Mouse (Mus musculus): ENCODE measurements around the gene Sycn.

The Sycn gene

DNA sequence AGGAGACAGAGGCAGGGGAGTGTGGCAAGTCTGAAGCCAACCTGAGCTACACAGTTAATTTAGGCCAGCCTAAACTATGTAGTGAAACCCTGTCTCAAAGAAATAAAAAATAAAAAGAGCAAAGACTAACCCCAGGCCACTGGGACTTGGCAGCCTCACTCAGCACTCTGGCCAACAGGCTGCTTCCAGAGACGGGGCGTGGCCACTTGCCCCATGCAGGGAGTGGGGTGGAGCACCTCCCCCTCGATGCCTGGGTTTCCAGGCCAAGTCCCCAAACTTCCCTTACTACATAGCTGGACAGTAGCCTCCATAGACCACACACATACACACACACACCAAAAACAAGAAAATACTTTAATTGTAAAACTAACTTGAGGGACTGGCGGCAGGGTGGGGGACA is 17.8 kb downstream of the Sycn start:
- peak; percentile 78 to 89 for DNase-seq

DNA sequence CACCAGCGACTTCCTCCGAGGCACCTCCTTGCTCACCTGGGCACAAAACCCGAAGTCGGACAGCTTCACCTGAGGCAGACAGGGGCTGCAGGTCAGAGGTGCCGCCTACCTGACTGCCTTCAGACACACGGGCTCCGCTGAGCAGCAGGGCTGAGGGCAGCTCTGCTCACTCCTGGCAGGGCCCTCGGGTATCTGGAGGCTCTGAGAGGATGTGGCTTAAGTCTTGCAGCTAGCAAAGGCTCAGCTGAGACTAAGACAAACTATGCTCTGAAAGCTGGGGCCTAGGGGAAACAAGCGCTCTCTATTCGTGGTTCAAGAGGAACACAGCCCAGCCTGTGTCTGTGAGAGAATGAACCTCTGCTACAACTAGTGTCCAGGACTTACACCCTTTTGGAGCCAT is 20.2 kb downstream of the Sycn start:
- DNase-seq = no peak

DNA sequence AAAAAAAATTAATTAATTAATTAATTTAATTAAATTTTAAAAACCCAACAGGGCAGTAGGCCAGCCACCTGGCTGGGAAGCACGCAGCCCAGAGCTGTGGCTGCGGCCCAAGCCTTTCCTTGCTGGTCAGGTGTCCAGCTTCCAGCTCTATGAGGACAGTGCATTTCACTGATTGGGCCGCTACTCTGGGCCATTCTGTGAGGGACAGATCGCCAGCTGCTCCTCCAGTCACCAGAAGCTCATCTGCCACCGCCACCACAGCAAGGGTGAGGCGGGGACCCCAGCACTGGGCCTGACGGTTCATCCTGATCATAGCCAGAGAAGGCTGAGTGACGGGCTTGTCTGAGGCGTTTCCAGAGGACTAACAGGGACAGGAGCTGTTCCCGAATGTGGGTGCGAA is 21.3 kb downstream of the Sycn start:
- DNase-seq = no peak

DNA sequence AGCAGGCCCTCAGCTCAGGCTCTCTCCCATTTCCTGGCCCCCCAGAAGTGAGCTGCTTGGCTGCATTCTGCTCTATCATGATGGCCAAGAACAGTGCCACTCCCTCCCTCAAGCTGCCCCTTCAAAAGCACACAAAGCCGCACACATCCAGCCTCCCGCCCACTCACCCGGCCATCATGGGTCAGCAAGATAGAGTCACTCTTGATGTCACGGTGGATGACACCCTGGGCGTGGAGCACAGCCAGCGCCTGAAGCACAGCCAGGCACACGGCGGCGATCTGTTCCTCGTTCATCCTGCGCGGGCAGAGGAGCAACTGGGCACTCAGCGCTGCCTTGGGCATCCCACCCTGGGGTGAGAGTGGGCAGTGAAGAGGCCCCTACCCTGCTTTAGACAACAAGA is 21.7 kb downstream of the Sycn start:
- no peak for DNase-seq

DNA sequence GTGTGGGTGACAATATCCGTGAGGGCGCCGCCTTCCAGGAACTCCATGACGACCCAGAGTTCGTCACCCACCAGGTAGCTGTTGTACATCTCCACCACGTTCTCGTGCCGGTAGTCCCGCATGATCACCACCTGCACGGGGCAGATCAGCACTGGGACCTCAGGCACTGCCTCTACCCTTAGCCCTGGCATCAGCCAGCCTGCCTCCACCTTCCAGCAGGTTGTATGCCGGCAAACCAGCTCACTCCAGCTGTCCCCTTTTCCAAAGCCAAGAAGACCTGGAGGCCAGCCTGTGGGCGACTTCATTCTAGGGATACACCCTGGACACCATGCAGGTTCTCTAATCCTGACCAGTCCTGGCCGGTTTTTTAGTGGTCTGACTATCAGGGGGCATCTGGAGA is 22.3 kb downstream of the Sycn start:
- DNase-seq = no peak

DNA sequence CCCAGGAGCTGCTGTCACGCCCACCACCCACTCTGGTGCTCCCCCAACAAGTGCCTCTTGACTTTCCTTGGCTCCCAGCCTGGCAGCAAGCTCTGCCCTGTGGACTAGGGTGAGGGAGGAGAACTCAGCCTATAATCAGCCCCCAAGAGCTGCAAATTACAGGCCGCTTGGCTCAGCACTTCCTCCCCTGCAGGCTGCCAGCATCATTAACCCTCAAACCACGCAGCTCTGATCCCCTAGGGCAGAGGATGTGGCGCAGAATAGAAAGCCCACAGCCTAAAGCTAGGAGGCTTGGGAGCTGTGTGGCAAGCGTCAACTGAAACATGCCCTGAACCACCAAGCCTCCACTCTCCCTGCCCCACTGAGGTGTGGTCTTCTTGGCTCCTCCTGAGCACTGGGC is 24.7 kb downstream of the Sycn start:
- DNase-seq = no peak

DNA sequence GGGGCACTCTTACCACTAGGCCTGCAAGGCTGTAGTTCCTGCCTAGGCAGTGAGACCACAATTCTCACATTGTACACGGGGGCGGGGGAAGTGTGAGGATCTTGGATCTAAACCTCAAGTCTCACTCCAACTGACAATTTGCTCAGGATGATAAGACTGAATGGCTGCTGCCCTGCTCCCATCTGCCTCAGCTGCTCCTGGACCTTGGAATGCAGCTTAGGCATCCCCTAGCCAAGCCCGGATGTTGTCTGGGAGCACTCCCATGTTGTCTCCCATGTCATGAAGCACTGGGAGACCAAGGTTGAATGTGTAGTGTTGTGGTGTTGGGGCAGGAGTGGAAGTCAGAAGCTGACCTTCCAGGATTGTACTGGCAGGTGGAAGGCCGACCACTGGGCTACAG is 26.9 kb downstream of the Sycn start:
- DNase-seq = no peak

DNA sequence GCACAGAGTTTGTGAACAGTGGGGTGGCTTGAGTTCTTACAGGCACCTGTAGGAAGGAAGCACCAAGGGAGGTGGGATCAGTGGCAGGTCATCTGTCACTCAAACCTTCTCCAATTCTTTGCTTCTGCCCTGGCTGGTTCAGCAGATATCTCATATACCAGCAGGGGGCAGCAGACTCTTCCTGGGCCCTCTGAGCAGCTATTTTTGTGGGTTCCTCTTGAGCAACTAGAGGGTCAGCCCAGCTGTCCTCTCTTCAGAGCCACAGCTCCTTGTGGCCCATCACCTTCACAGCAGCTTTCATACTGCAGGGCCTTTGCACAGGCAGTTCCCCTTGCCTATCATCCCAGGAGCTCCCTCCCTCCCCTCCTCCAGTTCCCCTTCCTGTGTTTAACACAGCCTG is 27.6 kb downstream of the Sycn start:
- peak; percentile 62 to 79 for DNase-seq

DNA sequence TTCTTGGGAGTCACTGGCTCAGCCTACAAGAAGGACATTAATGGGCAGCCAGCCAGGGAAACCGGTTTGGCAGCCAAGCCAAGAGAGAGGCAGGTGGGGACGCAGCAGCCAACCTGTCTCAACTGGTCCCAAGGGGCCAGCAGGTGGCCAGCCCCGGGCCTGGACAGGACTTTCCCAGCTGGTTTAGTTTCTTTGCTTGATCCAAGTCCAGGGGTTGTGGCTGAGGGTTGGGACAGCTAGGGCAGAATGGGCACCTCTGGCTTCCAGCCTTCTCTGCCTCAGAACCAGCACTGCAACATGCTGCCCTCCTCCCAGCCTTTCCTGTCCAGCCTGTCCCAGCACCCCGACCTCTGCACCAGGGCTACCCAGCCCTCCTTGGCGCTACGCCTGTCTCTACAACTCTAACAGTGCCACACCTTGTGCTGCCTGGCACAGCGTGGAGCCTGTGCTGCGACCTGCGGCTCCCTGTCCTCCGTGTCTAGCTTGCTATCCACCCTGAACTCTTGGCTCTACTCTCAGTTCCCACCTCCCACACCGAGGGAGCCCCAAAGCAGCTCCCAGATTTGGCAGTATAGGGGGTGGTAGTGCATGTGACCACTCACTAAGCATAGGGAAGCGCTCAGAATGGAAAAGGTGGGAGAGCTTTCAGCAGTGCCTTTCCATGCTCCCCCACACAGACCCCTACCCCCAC is 29.8 kb downstream of the Sycn start:
- peak; percentile 97 to 98 for DNase-seq

DNA sequence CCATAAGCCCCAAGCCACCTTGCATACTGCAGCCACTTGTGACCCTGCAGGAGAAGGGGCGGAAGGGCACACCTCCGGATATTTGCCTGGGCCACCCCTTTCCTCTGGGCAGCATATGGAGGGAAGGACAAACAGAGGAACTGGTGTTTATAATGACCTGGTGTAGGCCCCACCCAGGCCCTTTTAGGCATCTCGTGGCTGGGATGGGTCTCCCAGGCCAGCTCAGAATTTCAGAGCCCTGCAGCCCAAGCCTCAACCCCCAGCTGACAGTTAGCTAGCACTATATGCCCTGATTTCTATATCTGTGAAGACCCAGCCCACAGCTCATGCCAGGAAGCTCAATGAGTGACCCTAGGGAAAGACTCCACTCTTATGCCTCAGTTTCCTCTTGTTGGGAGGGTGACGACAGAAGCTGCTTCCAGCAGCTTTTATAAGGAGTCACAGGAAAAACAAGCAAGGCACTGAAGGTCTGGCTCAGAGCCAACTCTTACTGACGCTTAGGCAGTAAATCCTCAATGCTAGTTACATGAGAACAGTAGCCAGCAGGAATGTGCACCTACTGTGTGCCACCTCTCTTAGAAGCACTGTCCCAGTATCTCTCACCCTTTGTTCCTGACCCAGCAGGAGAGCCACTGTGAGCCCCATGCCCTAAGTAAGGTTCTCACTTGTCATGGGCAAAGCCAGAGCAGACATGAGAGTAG is 30.4 kb downstream of the Sycn start:
- peak; percentile 74 to 77 for DNase-seq

DNA sequence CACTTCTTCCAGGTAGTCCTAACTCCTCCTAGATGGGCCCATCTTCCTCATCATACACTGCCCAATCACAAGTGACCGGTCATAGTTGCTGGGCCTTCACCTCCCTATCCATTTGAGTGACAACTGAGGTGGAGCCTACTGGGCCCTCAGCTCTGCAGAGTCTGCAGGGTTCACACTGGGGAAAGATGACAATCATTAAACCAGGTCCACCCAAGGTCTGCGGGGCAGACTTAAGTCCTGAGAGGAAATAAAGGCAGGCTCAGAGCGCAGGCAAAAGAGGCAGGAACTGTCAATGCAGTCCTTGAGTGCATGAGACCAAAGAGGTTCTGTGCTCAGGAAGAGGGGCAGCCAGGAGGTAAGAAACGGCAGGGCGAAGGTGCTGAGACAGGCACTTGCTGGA is 32.0 kb downstream of the Sycn start:
- peak; percentile 54 to 82 for DNase-seq

DNA sequence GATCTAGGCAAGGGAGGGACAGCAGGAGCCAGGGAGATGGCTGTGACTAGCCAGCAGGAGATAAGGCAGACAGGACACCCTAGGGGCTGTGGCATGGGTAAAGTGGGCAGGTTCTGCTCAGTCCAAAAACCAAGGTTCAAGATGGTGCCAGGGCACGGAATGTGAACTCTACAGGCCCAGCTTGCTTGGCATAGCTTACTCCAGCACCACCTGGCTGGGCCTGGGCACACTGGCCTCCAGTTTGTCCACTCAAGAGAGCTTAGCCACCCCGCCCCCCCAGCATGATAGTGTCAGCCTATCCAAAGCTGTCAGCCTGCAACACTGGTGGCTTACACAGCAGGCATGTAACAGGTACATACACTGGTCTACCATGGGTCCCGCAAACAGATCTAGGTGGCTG is 32.6 kb downstream of the Sycn start:
- peak in 1 of 2 experiments; percentile 62 for DNase-seq

DNA sequence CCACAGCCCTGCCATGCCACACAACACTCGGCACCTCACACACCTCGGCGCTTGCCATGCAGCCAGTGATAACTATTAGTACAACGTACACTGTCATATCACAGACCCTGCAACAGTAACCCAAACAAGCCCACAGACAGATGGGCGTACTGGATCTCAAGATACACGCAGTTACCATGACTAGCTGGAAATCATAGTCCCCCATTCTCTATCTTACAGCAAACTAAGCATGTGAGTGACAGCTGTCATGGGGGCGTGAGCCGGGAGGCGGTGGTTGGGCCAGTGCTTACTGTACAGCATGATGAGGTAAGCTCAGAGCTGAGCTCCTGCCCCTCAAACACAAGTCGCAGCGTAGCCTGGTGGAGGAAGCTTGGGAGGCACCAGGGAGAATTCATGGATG is 34.9 kb downstream of the Sycn start:
- DNase-seq = no peak

DNA sequence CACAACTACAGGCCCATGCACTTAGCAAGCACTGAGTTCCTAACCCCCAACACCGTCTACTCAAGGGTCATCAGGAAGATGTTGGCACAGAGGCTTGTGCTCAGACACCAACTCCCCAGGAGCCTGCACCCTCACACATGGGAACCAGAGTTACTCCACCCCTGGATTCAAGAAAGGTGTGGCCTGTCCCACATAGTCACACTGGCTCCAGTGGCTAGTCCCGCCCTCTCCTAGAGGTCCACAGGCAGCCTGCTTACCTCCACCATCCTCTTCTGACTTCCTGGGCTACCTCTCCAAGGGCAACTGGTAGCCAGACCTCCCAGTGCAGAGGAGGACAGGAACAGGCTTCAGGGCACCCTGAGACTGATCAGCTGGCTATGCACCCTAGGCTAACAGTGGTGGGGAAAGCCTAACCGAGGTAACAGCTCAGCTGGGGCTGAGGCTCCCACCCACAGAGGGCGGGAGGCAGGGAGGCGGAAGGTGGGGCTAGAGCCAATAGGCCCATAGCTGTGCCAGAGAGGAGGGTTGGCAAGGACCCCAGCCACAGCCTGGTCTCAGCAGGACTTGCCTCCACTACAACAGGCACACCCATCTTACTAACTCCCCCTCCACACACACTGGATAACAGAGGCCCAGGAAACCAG is 35.7 kb downstream of the Sycn start:
- peak; percentile 69 to 90 for DNase-seq

DNA sequence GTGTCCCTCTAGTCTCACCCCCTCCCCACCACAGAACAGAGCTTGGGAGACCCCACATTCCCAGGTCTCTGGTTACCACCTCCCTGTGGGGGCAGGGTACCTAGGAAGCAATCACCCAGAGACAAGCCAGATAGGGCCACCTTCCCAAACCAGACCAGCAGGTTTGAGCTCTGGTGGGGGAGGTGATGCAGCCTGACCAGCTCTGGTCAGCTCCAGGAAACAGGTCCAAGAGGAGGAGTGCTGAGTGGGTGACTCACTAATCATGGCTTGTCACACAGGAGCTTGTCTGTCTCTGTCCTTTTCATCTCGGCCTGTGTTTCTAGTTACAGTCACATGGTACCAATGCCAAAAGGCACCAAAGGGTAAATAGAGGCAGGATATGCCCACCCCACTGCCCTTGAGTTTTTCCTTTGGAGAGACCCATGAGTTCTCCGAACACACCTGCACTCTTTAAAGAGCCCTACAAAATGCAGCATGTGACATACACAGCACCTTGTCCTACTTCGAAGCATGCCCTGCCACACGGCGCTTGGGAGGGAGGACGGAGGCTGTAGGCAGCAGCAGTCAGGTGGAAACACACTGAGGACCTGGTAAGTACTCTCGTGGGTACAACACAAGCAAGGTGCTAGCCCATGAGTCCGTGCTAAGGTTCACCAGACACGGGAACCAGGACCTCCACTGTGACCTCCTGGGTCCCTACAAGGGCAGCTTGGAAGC is 37.3 kb downstream of the Sycn start:
- peak; percentile 72 to 89 for DNase-seq

DNA sequence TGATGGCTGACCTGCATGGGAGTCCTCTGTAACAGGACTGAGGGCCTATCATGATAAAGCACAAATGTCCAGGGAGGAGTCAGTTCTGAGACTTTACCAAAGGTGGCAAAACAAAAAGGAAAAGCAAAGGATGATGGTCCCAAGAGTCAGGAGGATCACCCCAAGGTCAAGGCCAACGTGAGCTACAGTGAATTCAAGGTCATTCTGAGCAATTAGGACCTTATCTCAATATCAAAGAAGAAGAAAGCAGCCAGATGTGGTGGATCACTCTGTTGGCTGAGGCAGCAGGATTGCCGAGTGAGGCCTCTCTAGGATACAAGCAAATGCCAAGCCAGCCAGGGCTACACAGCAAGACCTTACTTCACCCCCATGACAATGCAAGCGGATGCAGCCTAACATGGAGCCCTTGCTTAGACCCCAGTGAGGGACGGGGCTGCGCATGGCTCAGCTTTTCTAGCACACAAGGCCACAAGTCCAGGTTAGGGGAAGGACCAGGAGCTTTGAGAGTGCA is 37.9 kb downstream of the Sycn start:
- no peak for DNase-seq

DNA sequence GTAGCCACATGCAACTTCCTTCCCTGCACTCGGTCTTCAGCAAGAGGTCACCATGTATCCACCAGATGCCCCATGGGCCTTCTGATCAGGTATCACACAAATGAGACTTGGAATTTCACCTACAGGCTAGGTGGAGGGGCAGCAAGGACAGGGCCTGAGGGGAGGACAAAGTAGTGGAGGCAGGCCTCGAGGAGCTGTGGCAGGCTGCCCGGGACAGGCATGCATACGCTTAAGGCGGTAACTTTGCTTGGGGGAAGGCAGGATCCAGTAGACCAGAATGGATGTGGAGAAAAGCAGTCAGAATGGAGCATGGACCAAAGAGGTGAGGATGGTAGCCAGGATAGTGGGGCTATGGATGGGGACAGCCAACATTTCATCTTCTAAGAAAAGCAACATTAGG is 39.1 kb downstream of the Sycn start:
- peak; percentile 43 to 57 for DNase-seq

DNA sequence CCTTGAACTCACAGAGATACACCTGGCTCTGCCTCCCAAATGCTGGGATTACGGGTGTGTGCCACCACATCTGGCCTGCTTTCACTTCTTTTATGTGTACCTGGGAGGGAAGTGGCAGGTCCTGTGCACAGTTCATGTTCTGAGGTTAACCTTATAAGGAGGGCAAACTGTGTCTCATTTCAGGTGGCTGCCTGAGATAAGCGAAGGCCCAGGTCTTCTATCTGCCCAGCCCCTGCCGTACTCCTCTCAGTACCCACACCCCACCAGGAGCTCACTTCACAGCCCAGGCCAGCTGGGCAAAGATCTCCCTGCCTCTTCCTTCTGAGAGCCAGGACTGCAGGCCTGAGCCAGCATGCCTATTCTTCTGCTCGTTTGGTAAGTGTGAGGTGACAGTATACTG is 41.0 kb downstream of the Sycn start:
- no peak for DNase-seq

DNA sequence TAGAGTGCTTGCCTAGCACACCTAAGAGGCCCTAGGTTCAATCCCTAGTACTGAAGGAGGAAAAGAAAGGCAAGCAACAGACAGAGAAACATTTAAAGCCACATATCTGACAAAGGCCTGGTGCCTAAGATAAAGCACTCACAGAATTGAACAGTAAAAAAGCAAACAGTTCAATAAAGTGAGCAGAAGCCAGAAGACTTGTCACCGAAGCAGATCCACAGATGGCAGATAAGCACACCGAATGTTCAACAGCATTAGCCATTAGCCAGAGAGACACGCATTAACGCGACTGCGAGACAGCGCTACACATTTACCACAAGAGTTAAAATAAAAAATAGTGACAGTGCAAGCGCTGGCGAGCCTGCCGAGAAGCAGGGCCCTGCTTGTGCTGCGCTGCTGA is 42.2 kb downstream of the Sycn start:
- DNase-seq = peak in 1 of 2 experiments; percentile 35

DNA sequence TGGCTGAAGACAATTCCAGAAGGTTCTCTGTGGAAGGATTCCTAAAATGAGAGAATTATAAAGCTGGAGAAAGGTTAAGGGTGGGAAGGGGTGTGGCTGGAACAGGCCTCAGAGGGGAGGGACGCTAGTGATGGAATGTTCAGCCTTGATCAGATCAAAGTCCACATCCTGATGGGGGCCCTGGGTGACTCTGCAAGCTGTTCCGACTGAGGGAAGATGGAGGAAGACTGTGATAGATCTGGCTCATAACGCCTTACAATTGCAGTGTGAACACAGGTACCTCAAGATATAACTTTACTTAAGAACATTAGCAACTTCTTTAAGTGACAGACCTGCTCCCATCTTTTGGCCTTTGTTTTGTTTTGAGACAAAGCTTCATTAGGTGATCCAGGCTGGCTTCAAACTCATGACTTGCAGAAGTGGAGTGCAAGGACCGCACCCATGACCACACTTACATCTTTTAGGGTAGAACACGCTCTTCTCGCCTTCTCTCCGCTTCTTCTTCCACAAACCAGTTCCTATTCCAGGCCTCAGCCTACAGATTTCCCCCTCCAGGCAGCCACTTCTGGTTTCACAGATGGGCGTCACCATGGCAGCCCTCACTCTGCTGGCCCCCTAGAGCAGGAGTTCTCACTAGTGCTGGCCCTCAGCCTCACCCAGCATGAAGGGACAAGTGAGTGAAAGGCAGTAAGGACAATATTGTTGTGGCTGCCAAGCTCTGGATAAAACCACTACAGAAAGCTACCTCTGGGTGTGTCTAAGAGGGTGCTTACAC is 43.1 kb downstream of the Sycn start:
- peak in 1 of 2 experiments; percentile 63 for DNase-seq

DNA sequence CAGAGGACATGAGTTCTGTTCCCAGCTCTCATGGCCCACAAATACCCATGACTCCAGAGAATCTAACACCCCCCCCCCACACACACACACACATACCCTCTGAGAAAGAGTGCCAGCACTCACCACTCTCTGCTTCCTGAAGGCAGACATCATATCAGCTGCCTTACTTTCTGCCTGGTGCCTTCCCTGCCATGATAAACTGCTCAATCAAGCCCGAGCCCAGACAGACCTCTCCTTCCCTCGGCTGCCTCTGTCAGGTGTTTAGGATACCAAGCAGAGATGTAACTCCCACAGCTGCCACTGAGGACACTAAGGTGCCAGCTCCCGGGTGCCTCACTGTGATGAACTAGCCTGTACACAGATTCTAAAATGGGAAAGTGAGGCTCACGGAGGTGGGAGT is 43.8 kb downstream of the Sycn start:
- DNase-seq = no peak

DNA sequence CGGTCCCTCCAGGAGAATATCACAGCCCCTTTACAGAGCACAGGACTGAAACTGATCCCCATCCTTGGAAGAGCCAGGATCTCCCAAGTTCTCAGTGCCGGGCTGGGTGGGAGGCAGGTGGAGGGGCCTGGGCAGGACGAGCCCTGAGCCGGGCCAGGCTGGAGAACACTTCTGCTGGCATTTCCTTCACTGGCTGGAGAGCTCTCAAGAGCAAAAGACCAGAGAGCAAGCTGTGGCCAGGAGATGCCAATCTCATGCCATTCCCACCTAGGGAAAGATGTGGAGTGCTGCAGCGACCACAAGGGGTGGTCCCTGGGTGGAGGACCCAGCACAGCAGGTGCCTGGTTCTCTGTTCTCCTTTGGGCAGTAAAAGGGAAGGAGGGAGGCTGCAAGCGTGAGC is 44.3 kb downstream of the Sycn start:
- DNase-seq = peak in 1 of 2 experiments; percentile 35

All from kidney, postnatal 25 days (tissue).